Mouse (Mus musculus): Measurements from ENCODE around the gene Sox6. TPM values are rescaled to one million over a fixed set of nuclear protein-coding genes. Genes with fewer than 3 reads are reported as not detected.
A peak's percentile ranks its signal among the peaks of the same experiment; 100 is the strongest.

Sox6 gene
- total RNA-seq, 2 experiments from 2014 or later: 0.45 to 0.99 TPM

- ATAC-seq (ENCODE audit: poor library complexity, severe bottlenecking): no peak
Measured at GRCm38 (mm10) chr7:115510045-115510444, 528.6 kb downstream of the Sox6 start.

GRCm38 (mm10) chr7:115506385-115506784, 532.2 kb downstream of the Sox6 start:
- ATAC-seq (ENCODE audit: poor library complexity, severe bottlenecking): no peak

GRCm38 (mm10) chr7:115501497-115501896, 537.1 kb downstream of the Sox6 start:
- peak; percentile 52 for ATAC-seq (ENCODE audit: poor library complexity, severe bottlenecking)

GRCm38 (mm10) chr7:115500825-115501224, 537.8 kb downstream of the Sox6 start:
- no peak for ATAC-seq (ENCODE audit: poor library complexity, severe bottlenecking)

GRCm38 (mm10) chr7:115500170-115500569, 538.4 kb downstream of the Sox6 start:
- no peak for ATAC-seq (ENCODE audit: poor library complexity, severe bottlenecking)

- no peak for ATAC-seq (ENCODE audit: poor library complexity, severe bottlenecking)
Measured at GRCm38 (mm10) chr7:115491721-115492120, 546.9 kb downstream of the Sox6 start.

GRCm38 (mm10) chr7:115489608-115490007, 549.0 kb downstream of the Sox6 start:
- ATAC-seq (ENCODE audit: poor library complexity, severe bottlenecking): no peak

GRCm38 (mm10) chr7:115486431-115486830, 552.2 kb downstream of the Sox6 start:
- no peak for ATAC-seq (ENCODE audit: poor library complexity, severe bottlenecking)

GRCm38 (mm10) chr7:115485664-115486409, 552.8 kb downstream of the Sox6 start:
- ATAC-seq (ENCODE audit: poor library complexity, severe bottlenecking): no peak

- ATAC-seq (ENCODE audit: poor library complexity, severe bottlenecking): no peak
Measured at GRCm38 (mm10) chr7:115477763-115478162, 560.8 kb downstream of the Sox6 start.

GRCm38 (mm10) chr7:115476881-115477665, 561.5 kb downstream of the Sox6 start:
- no peak for ATAC-seq (ENCODE audit: poor library complexity, severe bottlenecking)

GRCm38 (mm10) chr7:115475176-115475575, 563.4 kb downstream of the Sox6 start:
- no peak for ATAC-seq (ENCODE audit: poor library complexity, severe bottlenecking)

GRCm38 (mm10) chr7:115474115-115474514, 564.5 kb downstream of the Sox6 start:
- no peak for ATAC-seq (ENCODE audit: poor library complexity, severe bottlenecking)

GRCm38 (mm10) chr7:115472850-115473249, 565.7 kb downstream of the Sox6 start:
- ATAC-seq (ENCODE audit: poor library complexity, severe bottlenecking): no peak

GRCm38 (mm10) chr7:115471521-115471920, 567.1 kb downstream of the Sox6 start:
- no peak for ATAC-seq (ENCODE audit: poor library complexity, severe bottlenecking)

- no peak for ATAC-seq (ENCODE audit: poor library complexity, severe bottlenecking)
Measured at GRCm38 (mm10) chr7:115466811-115467210, 571.8 kb downstream of the Sox6 start.

GRCm38 (mm10) chr7:115463367-115463766, 575.2 kb downstream of the Sox6 start:
- ATAC-seq (ENCODE audit: poor library complexity, severe bottlenecking): no peak

GRCm38 (mm10) chr7:115462276-115462675, 576.3 kb downstream of the Sox6 start:
- ATAC-seq (ENCODE audit: poor library complexity, severe bottlenecking): no peak

GRCm38 (mm10) chr7:115454988-115455387, 583.6 kb downstream of the Sox6 start:
- no peak for ATAC-seq (ENCODE audit: poor library complexity, severe bottlenecking)

GRCm38 (mm10) chr7:115453713-115454073, 584.9 kb downstream of the Sox6 start:
- ATAC-seq (ENCODE audit: poor library complexity, severe bottlenecking): no peak

GRCm38 (mm10) chr7:115453042-115453712, 585.4 kb downstream of the Sox6 start:
- 0 out of 2 replicates have a peak, but pooled peaks have one; percentile 21 for ATAC-seq (ENCODE audit: poor library complexity, severe bottlenecking)

All from megakaryocyte, adult 5-6 weeks (primary cell).